Mouse (Mus musculus) retina, embryonic 14.5 days (tissue): ENCODE results near the gene Pik3c2a.

ENCODE experiments used
- DNase-seq: peaks from one replicate; pipeline ENCODE4 v3.0.0-alpha.2; 2015; ENCODE audit warnings: low spot score

Pik3c2a gene

DNA sequence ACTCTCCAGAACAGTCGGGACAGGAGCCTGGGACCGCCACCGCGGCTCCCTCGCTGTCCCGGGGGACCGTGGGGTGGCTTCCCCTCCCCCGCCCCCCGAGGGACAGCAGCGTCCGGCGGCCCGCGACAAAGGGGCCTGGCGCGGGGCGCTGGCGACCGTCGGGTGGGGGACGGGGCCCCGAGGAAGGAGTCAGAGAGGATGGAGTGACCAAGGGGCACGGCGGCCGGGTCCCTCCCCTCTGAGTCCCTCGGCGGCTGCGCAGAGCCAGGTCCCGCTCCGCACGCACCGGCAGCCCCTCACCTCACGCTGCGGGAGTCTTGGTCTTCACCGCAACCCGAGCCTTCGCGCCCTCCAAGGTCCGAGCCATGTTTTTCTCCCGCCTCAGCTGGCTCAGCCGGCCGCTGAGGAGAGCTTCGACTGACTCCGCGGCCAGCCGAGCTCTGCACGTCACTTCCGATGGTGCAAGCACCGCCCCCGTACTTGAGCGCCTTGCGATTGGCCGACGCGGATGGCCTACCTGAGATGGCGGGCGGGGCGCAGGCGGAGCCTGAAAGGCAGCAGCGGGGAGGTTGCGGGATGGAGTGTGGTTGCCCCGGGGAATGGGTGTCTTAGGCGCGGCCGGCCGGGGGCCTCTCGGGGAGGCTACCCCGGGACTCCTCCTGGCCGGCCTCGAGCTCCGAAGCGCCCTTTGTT is at the start of gene Pik3c2a:
Pik3c2a (minus strand) TSS at position 446 of the 693 bp plus-strand sequence.
- DNase-seq, result peak; percentile 96

GRCm38 (mm10) chr7:116491113-116491512 is 47.9 kb upstream of the Pik3c2a start:
- no peak for DNase-seq

DNA sequence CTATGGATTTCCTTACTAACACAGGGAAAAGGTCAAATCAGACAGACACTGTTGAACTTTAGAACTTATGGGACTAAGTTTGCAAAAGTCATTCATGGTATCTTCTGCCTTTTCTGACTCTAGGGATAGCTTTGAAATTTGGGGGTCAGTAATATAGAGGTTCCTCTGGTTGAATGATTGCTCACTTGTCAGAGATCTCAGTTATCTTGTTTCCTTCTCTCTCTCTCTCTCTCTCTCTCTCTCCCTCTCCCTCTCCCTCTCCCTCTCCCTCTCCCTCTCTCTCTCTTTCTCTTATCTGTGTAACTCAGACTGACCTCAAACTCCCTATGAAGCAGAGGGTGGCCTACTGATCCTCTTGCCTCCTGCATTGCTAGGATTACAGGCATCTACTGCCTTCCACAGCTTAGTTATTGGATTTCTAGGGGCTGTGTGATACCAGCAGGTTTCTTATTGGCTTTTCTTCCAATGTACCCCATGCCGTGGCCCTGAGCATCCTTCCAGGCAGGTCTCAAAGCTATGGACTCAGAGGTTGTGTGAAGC is 41.9 kb upstream of the Pik3c2a start:
- no peak for DNase-seq

GRCm38 (mm10) chr7:116484213-116484612 is 41.0 kb upstream of the Pik3c2a start:
- DNase-seq, result no peak

DNA sequence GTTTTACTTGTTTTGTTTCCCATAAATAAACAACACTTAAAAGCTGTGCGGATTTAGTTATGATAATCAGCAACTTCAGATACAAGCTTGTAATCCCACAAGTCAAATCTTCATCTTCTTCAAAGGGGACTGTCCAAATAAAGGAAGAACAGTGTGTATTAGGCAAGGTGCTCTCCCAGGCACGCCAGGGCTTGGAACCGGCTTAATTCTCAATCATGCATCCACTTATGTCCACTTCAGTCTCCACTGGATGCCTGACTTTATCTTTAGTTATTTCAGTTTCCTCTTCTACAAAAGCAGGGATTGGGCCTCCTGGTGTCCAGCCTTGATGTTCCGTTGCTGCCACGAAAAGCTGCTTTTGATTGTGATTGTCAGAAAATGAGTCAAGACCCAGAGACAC is 40.5 kb upstream of the Pik3c2a start:
- no peak for DNase-seq

DNA sequence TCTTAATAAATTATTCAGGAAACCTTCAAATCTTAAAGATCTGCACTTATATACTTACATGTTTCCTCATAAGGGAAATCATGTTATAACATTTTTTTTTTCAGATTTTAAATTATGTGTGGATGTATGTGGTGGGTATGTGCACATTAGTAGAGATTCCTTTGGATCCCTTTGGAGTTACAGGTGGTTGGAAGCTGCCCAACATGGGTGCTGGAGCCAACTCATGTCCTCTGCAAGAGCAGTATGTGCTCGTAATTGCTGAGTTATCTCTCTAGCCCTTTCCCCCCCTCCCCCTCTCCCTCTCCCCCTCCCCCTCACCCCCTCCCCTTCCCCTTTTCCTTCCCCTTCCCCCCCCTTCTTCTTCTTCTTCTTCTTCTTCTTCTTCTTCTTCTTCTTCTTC is 39.9 kb upstream of the Pik3c2a start:
- DNase-seq, result no peak

- no peak for DNase-seq
These were observed 33.0 kb upstream of the Pik3c2a start for GRCm38 (mm10) chr7:116476264-116476663.

DNA sequence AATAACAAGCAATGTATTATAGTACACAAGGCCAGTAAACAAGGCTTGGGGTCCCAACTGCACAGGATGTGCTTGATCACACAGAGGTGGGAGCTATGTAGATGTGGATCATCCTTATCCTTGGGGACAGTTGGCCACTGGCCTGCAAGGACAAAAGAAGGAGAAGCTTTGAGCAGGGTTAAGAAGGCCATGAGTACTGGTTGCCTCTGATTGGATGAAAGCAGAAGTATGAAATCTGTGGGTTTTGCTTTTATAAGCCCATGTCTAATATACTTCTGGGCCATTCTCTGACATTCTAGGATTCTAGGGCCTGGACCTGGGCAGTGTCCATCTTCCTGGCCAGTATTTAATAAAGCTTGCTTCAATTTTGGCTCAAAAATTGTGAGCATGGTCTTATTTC is 32.6 kb upstream of the Pik3c2a start:
- no peak for DNase-seq

DNA sequence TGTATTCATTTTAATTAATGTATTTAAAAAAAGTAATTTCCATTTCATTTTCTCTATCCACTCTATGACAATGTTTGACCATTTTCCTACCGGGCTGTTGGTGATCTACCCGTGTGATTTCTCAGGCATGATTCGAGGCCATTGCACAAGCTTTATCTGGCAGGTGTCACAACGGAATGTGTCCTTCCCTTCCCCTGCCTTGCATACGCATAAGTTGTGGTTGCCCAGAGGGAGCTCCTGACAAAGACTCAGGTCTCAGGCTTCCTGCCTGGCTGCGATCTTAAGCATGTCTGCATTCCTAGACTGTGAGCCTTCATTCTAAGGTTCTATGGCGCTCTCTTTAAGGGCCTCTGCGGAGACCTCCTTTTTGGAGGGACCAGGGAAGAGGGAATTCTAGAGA is 18.9 kb upstream of the Pik3c2a start:
- DNase-seq, result no peak

GRCm38 (mm10) chr7:116458985-116459441 is 15.8 kb upstream of the Pik3c2a start:
- DNase-seq, result peak; percentile 66

GRCm38 (mm10) chr7:116457391-116457790 is 14.1 kb upstream of the Pik3c2a start:
- DNase-seq, result no peak

DNA sequence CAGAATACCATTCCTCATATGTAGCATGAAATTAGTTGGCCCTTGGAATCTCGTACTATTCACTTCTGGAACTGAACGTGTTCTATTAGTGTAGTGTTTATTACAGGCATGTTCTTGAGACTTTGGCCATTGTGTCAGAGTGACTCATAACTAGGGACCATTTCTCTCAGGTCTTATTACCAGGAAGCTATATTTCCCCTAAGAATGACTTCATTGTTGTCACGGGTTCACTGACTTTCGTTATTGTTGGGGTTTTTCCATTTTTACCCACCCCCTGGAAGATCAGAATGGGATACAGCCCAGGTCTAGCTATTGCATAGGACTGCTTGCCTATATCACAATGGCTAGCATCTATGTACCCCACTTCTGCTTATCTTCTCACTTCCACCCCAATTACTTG is 13.7 kb upstream of the Pik3c2a start:
- no peak for DNase-seq

- DNase-seq, result no peak
These were observed 3.4 kb upstream of the Pik3c2a start for GRCm38 (mm10) chr7:116446645-116447044.

- peak; percentile 23 for DNase-seq
These were observed 1.1 kb upstream of the Pik3c2a start for GRCm38 (mm10) chr7:116444326-116444809.

GRCm38 (mm10) chr7:116443697-116444325 is 562 bp upstream of the Pik3c2a start:
- no peak for DNase-seq

- DNase-seq, result no peak
These were observed 1.0 kb downstream of the Pik3c2a start for GRCm38 (mm10) chr7:116442226-116442625.

DNA sequence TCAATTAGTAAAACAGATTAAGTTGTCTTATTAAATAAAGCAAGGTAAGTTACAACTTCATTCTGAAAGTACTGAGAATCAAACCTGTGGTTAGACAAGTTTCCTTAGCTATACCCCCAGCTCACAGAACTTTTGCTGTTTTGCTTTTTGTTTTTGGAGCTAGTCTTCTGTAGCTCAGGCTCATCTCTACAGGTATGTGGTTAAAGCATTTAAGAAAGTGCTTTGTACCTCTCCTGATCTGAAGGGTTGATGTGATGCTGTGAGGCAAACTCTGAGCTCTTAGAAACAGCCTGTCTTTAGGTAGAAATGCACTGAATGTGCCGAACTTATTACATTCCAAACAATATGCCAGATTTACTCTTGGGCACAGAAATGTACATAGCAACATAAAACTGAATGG is 1.9 kb downstream of the Pik3c2a start:
- DNase-seq, result no peak

DNA sequence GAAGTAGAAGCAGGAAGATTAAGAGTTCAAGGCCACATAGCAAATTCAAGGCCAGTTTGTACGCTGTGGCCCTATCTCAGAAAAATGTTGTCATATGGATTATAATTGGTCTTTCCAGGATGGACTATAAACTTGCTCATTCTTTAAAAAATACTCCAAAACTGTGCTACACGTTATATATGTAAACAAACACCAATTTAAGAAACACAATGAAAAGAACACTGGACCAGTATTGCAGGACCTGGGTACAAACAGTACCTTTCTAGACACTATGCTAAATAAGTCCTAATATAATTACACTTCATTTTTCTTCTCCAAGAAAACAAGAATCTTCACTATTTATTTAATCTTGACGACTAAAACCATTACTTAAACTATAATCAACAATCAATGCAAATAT is 11.6 kb downstream of the Pik3c2a start:
- no peak for DNase-seq

DNA sequence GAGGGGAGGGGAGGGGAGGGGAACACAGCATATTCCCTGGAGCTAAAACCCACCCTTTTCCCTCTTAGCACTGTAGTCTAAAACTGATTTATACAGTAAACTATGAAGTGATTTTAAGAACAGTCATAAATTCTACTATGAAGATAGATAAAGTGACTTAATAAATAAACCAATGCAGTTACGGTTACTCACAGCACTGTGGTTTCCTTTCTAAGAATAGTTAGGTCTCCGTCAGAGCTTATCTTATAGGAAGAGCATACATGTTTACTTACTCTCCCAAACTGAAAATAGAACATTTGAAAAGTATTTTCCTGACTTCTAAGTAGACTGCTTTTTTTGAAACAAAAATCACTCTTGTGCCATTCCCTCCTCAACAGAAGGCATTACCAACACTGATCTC is 12.3 kb downstream of the Pik3c2a start:
- DNase-seq, result no peak

DNA sequence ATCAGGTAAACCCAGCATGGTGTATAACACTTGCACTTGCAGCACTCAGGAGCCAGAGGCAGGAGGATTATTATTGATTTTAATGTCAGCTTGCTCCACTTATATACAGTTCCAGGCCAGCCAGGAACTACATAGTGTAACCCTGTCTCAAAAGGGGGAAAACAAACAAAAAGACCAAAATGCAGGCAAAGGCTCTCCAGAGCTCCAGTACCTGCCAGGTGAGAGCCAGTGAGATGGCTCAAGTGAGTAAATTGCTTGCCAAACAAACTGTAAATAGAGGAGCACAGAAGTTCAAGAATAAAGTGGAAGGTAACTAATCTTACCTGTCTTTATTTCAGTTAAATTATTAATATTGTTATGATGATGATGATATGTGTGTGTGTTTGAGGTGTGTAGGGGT is 16.0 kb downstream of the Pik3c2a start:
- no peak for DNase-seq

DNA sequence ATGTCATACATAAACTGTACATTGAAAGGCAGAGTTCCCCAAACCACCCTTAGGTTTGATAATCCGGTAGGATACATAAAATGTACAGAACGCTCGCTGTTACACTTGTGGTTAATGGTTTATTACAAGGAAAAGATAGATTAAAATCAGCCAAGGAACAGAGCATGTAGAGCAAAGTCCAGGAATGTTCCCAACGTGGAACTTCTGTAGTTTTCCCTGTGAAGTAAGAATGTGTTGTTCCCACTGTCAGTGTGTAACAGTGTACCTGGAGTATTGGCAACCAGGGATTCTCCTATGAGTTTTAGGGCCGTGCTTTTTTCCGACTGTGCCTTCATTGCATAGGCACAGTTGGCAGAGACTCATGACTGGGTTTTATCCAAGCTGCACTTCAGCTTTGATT is 17.5 kb downstream of the Pik3c2a start:
- DNase-seq, result no peak

GRCm38 (mm10) chr7:116421081-116421480 is 22.2 kb downstream of the Pik3c2a start:
- DNase-seq, result no peak

- no peak for DNase-seq
These were observed 33.8 kb downstream of the Pik3c2a start for GRCm38 (mm10) chr7:116409438-116409837.
